Mouse (Mus musculus): Measurements from ENCODE around the gene Ccdc51.

- TF ChIP-seq POLR2A (IDR thresholded peaks at IDR 0.05; ENCODE audit: extremely low read depth, insufficient read depth, low read length) (no peak), CTCF (IDR thresholded peaks at IDR 0.05; ENCODE audit: low read depth, low read length) (no peak)
Measured at GRCm38 (mm10) chr9:109123266-109123665, 41.0 kb downstream of the Ccdc51 start.

Data from liver, adult 2 months (tissue).